Mouse (Mus musculus) adrenal gland, adult (tissue): ENCODE results near the gene Cst6.

Experiments
- DNase-seq, 2 experiments: peaks; one replicate each; pipeline ENCODE4 v3.0.0; 2022 to 2023; ENCODE audit warnings: low spot score in 1 of 2; ENCODE audit not compliant: inconsistent age in 2 of 2

Gene Cst6

DNA sequence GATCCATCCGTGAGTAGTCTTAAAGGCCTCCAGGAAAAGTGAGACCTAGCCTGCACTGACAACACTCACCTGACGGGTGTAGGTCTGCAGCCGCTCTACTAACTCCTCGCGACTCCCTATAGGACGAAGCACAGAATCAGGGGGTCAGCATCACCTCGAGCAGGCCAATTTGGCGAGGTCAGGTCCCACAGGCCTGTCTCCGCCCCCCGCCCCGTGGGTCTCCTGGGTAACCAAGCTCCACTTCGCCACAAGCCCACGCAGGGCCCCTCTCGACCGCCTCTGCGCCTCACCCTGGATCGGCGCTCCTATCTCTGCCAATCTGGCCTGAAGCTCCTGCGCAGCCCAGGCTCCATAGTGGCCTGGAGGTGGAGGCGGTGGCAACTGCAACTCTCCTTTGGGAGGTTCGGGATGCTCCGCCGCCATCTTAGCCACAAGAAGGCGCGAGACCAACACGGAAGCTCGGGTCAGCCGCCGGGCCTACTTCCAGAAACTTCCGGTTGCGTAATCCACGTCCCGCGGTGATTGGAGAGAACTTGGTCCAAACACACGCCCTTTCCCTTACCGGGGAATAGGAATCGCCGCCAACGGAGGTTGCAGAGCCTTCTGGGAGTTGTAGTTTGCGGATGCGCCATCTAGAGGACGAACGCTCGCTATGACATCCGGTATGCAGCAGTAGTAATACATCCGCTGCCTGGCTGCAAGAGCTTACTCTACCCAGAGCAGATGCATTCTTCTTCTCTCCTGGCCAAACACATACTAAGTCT is 54.2 kb downstream of the Cst6 start, which contains the start of gene Sf3b2:
Gene Sf3b2, minus strand, starts transcription at position 484 of the 764 bp plus-strand sequence.
- peak; percentile 99 to 100 for DNase-seq
